Mouse (Mus musculus): Measurements from ENCODE around the gene Dmac2. TPM values are rescaled to one million over a fixed set of nuclear protein-coding genes. Genes with fewer than 3 reads are reported as not detected.

Dmac2 gene
- polyA plus RNA-seq, 1 experiment from 2014 or later = 36.3 TPM

DNA sequence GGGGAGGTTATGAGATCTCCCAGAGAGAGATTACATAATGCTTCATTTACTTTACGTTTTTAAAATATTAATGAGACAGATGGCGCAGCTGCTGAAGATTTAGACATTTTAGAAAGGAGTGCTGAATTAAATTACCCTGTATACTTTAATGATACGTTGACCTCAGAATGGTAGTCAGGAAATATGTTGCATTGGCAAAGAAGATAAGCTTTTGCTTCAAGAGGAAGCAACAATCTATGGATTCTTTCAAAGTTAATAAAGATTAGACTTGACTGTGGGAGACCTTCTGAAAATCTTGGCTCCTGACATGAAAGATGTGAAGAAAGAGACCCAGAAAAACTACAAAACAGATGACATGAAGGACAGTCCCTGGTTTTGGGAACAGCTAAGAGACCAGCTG is 25.4 kb upstream of the Dmac2 start:
- 76% methylated on average over 3 of the region's 3 CpGs for WGBS
- H3K9ac ChIP-seq = no peak overlapping the region
- no peak overlapping the region for H3K4me2 ChIP-seq
- ATAC-seq (ENCODE audit: insufficient number of reproducible peaks, insufficient read depth, low FRiP score, low TSS enrichment, low read depth) = no peak
- no peaks in the 10 kb centered on the region for H3K9me3 ChIP-seq
- H3K27ac ChIP-seq = no peak overlapping the region
- H3K4me3 ChIP-seq = no peak overlapping the region
- H3K36me3 ChIP-seq = no peaks in the 10 kb centered on the region
- H3K27me3 ChIP-seq = no peaks in the 10 kb centered on the region
- no peaks in the 10 kb centered on the region for H3K4me1 ChIP-seq

DNA sequence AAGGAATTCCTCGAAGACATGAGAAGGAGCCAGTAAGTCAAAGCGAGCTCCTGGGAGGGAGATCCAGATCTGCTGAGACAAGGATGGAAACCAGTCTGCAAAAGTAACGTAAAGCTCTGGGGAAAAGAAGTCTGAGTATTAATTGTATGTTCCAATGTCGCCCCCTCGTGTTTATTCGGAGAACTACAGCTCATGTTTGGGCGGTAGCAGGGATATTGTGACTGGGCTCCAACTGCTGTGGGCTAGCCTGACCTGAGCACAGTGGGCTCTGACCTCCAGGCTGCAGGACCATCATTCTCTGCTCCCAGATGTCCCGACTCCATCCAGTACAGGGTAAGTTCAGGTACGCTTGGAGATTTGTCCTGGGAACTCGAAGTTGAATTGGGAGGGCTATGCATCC is 19.6 kb upstream of the Dmac2 start:
- Histone ChIP-seq H3K36me3 (no peaks in the 10 kb centered on the region), H3K27me3 (no peaks in the 10 kb centered on the region), H3K9ac (no peak overlapping the region), H3K4me1 (no peaks in the 10 kb centered on the region), H3K9me3 (no peaks in the 10 kb centered on the region), H3K4me3 (no peak overlapping the region), H3K4me2 (no peak overlapping the region), H3K27ac (no peak overlapping the region)
- no peak for ATAC-seq (ENCODE audit: insufficient number of reproducible peaks, insufficient read depth, low FRiP score, low TSS enrichment, low read depth)
- 13% methylated on average over 10 of the region's 10 CpGs for WGBS

DNA sequence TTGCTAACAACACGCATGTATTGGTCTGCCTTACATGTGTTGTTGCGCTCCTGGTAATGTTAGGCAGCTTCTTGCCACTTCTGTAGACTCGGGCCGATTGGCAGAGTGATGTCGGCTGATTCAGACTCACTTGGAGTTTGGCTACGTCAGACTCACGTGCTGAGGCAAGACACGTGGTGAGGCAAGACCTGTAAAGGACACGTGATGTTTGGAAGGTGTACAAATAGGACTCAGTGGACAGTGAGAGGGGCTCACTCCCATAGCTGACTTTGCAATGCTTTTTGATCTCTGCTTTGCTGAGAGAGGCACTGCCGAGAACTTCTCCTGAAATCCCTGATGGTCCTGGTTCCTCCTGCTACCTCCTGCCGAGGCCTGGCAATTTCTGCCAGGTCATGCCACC is 18.5 kb upstream of the Dmac2 start:
- Histone ChIP-seq H3K4me1 (no peaks in the 10 kb centered on the region), H3K36me3 (no peaks in the 10 kb centered on the region), H3K4me3 (no peak overlapping the region), H3K9me3 (no peaks in the 10 kb centered on the region), H3K27me3 (no peaks in the 10 kb centered on the region), H3K27ac (no peak overlapping the region), H3K9ac (no peak overlapping the region), H3K4me2 (no peak overlapping the region)
- ATAC-seq (ENCODE audit: insufficient number of reproducible peaks, insufficient read depth, low FRiP score, low TSS enrichment, low read depth) = no peak
- WGBS = 86% methylated on average over 11 of the region's 11 CpGs

DNA sequence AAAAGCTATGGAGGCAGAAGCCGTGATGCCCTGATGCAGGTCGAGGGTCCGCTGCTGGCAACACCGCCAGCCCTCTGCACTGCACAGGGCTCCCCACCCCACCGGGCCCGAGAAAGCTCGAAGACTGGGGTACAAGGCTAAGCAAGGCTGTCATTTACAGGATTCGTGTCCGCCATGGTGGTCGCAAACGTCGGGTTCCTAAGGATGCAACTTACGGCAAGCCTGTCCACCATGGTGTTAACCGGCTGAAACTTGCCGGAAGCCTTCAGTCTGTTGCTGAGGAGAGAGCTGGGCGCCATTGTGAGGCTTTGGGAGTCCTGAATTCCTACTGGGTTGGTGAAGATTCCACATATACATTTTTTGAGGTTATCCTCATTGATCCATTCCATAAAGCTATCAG is 17.9 kb upstream of the Dmac2 start:
- WGBS = 91% methylated on average over 16 of the region's 16 CpGs
- Histone ChIP-seq H3K4me1 (no peaks in the 10 kb centered on the region), H3K4me3 (no peak overlapping the region), H3K9me3 (no peaks in the 10 kb centered on the region), H3K27ac (no peak overlapping the region), H3K4me2 (no peak overlapping the region), H3K27me3 (no peaks in the 10 kb centered on the region), H3K9ac (no peak overlapping the region), H3K36me3 (no peaks in the 10 kb centered on the region)
- ATAC-seq (ENCODE audit: insufficient number of reproducible peaks, insufficient read depth, low FRiP score, low TSS enrichment, low read depth) = no peak

DNA sequence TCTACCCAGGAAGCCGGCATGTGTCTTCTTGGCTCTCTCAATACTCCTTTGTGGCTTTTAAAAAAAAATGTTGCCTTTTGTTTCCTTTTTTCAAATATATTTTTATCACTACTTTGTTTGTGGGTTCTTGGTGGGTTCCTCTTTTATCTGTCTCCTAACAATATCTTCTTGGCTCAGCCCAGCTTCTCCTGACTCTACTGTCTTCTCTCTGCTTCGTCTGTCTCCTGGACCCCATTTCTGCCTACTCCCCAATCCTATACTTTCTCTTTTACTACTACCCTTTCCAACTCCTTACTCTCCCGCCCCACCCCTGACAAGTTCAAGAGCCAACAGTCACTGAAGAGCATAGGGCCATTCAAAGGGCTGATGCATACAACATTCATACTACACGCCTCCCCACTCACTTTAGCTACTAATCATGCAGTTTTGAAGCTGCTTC is 12.6 kb upstream of the Dmac2 start:
- H3K4me1 ChIP-seq = no peaks in the 10 kb centered on the region
- no peak for ATAC-seq (ENCODE audit: insufficient number of reproducible peaks, insufficient read depth, low FRiP score, low TSS enrichment, low read depth)
- H3K36me3 ChIP-seq = no peaks in the 10 kb centered on the region
- no peaks in the 10 kb centered on the region for H3K27me3 ChIP-seq
- no peak overlapping the region for H3K4me2 ChIP-seq
- H3K4me3 ChIP-seq = no peak overlapping the region
- H3K9ac ChIP-seq = no peak overlapping the region
- no peak overlapping the region for H3K27ac ChIP-seq
- no peaks in the 10 kb centered on the region for H3K9me3 ChIP-seq
- WGBS = 79% methylated on average over 4 of the region's 4 CpGs

- Histone ChIP-seq H3K9me3 (no peaks in the 10 kb centered on the region), H3K27ac (no peak overlapping the region), H3K4me3 (no peak overlapping the region), H3K4me2 (no peak overlapping the region), H3K9ac (no peak overlapping the region), H3K36me3 (no peaks in the 10 kb centered on the region), H3K4me1 (no peaks in the 10 kb centered on the region), H3K27me3 (no peaks in the 10 kb centered on the region)
- WGBS = 74% methylated on average over 2 of the region's 2 CpGs
- no peak for ATAC-seq (ENCODE audit: insufficient number of reproducible peaks, insufficient read depth, low FRiP score, low TSS enrichment, low read depth)
These were observed 12.0 kb upstream of the Dmac2 start for GRCm38 (mm10) chr7:25607196-25607595.

GRCm38 (mm10) chr7:25610056-25610455 is 9.2 kb upstream of the Dmac2 start:
- H3K9ac ChIP-seq = no peak overlapping the region
- 36% methylated on average over 6 of the region's 6 CpGs for WGBS

DNA sequence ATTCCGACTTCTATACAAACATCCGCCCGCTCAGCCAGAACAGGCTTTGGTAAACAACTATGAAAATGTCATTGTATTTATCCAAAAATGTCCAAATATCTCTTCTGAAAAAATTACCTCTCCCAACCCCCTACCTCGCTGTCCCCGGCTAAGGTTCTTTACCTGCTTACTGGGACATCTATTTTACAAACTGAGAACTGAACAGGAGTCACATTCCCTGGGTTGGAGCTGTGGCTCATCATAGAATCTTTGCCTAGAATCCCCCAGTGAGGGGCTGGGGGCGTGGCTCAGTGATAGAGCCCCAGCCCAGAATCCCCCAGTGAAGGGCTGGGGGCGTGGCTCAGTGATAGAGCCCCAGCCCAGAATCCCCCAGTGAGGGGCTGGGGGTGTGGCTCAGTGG is 7.7 kb upstream of the Dmac2 start:
- Histone ChIP-seq H3K4me1 (no peaks in the 10 kb centered on the region), H3K9me3 (no peaks in the 10 kb centered on the region), H3K4me2 (no peak overlapping the region), H3K9ac (no peak overlapping the region), H3K27me3 (no peaks in the 10 kb centered on the region), H3K27ac (no peak overlapping the region), H3K4me3 (no peak overlapping the region), H3K36me3 (no peaks in the 10 kb centered on the region)
- 43% methylated on average over 7 of the region's 7 CpGs for WGBS
- ATAC-seq (ENCODE audit: insufficient number of reproducible peaks, insufficient read depth, low FRiP score, low TSS enrichment, low read depth) = no peak

More at GRCm38 (mm10) chr7:25610056-25610455, 9.2 kb upstream of the Dmac2 start:
- Histone ChIP-seq H3K36me3 (no peaks in the 10 kb centered on the region), H3K4me1 (no peaks in the 10 kb centered on the region), H3K4me2 (no peak overlapping the region), H3K4me3 (no peak overlapping the region), H3K9me3 (no peaks in the 10 kb centered on the region), H3K27ac (no peak overlapping the region), H3K27me3 (no peaks in the 10 kb centered on the region)
- no peak for ATAC-seq (ENCODE audit: insufficient number of reproducible peaks, insufficient read depth, low FRiP score, low TSS enrichment, low read depth)

DNA sequence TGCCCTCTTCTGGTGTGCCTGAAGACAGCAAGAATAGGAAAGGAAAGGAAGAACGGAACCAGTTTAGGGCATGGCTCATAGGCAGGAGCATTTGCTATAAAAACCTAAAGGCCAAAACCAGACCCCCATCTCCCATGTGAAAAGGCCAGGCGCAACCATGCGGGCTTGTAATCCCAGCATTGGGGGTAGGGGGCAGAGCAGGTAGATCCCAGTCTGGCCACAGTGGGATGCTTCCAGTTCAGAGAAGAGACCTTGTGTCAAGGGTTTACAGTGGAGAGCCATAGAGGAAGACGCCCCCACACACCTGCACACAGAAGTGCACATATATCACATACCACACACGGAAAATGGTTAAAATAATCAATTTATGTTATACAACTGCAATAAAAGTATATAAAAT is 5.1 kb upstream of the Dmac2 start:
- 90% methylated on average over 5 of the region's 5 CpGs for WGBS
- no peaks in the 10 kb centered on the region for H3K27me3 ChIP-seq
- no peaks in the 10 kb centered on the region for H3K4me1 ChIP-seq
- no peak overlapping the region for H3K27ac ChIP-seq
- H3K9me3 ChIP-seq = no peaks in the 10 kb centered on the region
- H3K9ac ChIP-seq = no peak overlapping the region
- H3K36me3 ChIP-seq = no peaks in the 10 kb centered on the region
- ATAC-seq (ENCODE audit: insufficient number of reproducible peaks, insufficient read depth, low FRiP score, low TSS enrichment, low read depth) = no peak
- no peak overlapping the region for H3K4me3 ChIP-seq
- H3K4me2 ChIP-seq = no peak overlapping the region

DNA sequence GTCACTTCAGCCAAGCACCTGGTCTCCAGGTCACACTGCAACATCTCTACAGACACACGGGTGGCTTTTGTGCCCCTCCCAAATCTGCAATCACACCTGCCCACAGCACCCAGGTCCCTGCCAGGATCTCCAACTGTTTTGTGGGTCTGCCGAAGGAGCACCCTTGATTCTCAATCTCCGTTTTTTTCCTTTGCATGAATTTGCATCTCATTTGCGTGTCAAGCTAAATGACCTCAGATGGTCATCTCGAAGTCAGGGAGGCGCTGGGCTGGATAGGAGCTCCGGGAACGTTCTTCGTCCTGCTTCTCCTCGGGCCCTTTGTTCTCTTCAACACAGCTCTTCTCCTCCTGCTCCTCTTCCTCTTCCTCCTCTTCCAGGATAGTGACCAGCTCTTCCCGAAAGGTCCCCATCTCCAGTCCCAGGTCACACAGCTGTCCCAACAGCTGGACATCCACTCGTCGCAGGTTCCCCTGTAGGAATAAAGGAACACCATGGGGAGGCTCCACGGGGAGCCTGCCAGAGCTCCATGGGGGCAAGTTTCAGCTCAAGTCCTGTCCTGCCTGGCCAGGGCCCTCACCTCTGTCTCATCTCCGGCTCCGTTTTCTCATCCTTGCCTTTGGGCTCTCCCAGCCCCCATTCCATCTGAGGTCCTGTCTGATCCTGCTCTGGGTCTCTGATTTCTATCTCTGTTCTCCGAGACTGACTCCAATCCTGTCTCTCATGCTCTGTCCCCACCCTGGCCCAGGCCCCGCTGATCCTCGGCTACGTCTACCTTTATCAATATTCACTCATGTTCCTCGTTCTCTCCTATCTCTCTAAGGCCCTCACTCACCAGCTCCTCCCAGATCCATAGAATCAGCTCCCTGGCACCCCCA is 4.1 kb upstream of the Dmac2 start:
- no peak overlapping the region for H3K9ac ChIP-seq
- no peak overlapping the region for H3K4me2 ChIP-seq
- H3K27ac ChIP-seq = no peak overlapping the region
- H3K4me1 ChIP-seq = peaks cover 6% of the 10 kb centered on the region
- WGBS = 70% methylated on average over 21 of the region's 21 CpGs
- H3K4me3 ChIP-seq = no peak overlapping the region
- no peaks in the 10 kb centered on the region for H3K9me3 ChIP-seq
- no peaks in the 10 kb centered on the region for H3K27me3 ChIP-seq
- no peaks in the 10 kb centered on the region for H3K36me3 ChIP-seq
- ATAC-seq (ENCODE audit: insufficient number of reproducible peaks, insufficient read depth, low FRiP score, low TSS enrichment, low read depth) = no peak

DNA sequence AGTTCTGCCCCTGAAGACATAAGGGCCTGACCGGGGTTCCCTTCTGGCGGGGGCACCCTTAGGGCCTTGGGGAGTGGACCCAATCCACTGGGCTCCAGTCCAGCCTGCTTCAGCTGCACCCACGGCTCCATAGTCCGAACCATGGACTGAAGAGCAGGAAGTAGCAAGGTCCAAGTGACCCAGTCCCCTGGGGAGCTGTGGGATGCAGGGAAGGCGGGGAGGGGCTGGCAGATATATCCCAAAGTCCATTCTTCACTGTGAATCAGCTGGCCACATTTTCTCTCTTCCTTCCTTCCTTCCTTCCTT is 3.6 kb upstream of the Dmac2 start, which contains the start of gene Erich4:
Gene Erich4, minus strand, starts transcription at position 187 of the 306 bp plus-strand sequence.
- no peaks in the 10 kb centered on the region for H3K27me3 ChIP-seq
- no peak within 1 kb of the TSS for H3K9ac ChIP-seq
- no peak within 1 kb of the TSS for H3K4me2 ChIP-seq
- ATAC-seq (ENCODE audit: insufficient number of reproducible peaks, insufficient read depth, low FRiP score, low TSS enrichment, low read depth) = no peak
- H3K36me3 ChIP-seq = peaks cover 1% of the 10 kb centered on the region
- H3K4me1 ChIP-seq = peaks cover 8% of the 10 kb centered on the region
- no peaks in the 10 kb centered on the region for H3K9me3 ChIP-seq
- H3K4me3 ChIP-seq = no peak within 1 kb of the TSS
- no peak within 1 kb of the TSS for H3K27ac ChIP-seq
- WGBS = 84% methylated on average over 5 of the region's 5 CpGs

DNA sequence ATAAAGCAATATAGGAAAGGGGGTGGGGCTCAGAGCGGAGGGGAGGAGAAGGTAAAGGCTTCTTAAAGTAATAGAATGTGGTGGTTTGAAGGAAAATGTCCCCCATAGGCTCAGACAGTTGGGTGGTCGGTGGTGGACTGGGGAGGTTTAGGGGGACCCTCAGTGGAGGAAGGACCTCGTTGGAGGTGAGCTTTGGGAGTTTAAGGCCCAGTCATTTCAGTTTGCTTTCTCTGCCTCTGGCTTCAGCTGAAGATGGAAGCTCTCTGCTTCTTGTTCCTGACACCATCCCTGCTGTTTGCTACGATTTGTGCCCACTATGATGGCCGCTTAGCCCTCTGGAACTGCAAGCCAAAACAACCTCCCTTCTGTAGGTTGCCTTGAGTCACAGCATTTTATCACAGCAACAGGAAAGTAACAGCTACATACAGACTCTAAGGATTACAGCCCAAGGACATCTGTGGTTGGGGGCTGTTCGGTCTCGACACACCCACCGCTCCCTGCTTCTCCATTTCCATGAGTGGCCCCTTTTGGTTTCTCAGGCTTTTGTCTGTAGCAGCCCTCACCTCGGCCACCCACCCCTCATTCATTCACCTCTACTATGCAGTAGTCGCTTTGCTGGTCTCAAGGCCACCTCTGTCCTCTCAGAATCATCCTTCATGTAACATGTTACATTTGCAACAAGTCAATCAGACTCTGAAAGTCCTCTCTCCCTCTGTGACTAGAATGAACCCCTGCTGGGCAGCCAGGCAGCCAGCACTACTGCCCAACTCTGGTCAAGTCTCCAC is 1.6 kb upstream of the Dmac2 start:
- Histone ChIP-seq H3K27ac (no peak overlapping the region), H3K27me3 (no peaks in the 10 kb centered on the region), H3K4me2 (no peak overlapping the region), H3K4me3 (no peak overlapping the region), H3K9ac (no peak overlapping the region), H3K4me1 (peaks cover 8% of the 10 kb centered on the region), H3K9me3 (no peaks in the 10 kb centered on the region), H3K36me3 (peaks cover 20% of the 10 kb centered on the region)
- no peak for ATAC-seq (ENCODE audit: insufficient number of reproducible peaks, insufficient read depth, low FRiP score, low TSS enrichment, low read depth)
- WGBS = 78% methylated on average over 10 of the region's 10 CpGs

Measured in embryonic facial prominence, embryonic 13.5 days (tissue).